Mouse (Mus musculus) CH12.LX (cell line): ENCODE measurements around the gene Tufm.
A peak's percentile ranks its signal among the peaks of the same experiment; 100 is the strongest.

Experiments used
- CTCF ChIP-seq, 2 experiments: IDR thresholded peaks in 1 of 2; conservative IDR thresholded peaks in 1 of 2; 2 replicates each; pipeline ENCODE4 v1.5.1; 2011 to 2012; ENCODE audit warnings: low read depth in 2 of 2, low read length in 2 of 2, improper control_type of control experiment in 1 of 2, inconsistent platforms in 1 of 2, mild to moderate bottlenecking in 1 of 2, moderate library complexity in 1 of 2
- MAX ChIP-seq: IDR thresholded peaks from 2 replicates; pipeline ENCODE4 v1.6.1; 2011; ENCODE audit warnings: low read length, improper control_type of control experiment
- MXI1 ChIP-seq: IDR thresholded peaks from 2 replicates; pipeline ENCODE4 v1.6.1; 2011; ENCODE audit warnings: mild to moderate bottlenecking, low read depth, low read length, improper control_type of control experiment
- POLR2A ChIP-seq: IDR thresholded peaks from 2 replicates; pipeline ENCODE4 v1.6.1; 2011; ENCODE audit warnings: low read depth, mild to moderate bottlenecking, improper control_type of control experiment, low read length
- USF2 ChIP-seq: conservative IDR thresholded peaks from 2 replicates; pipeline ENCODE4 v1.6.1; 2011; ENCODE audit warnings: low read depth, low read length, improper control_type of control experiment

DNA sequence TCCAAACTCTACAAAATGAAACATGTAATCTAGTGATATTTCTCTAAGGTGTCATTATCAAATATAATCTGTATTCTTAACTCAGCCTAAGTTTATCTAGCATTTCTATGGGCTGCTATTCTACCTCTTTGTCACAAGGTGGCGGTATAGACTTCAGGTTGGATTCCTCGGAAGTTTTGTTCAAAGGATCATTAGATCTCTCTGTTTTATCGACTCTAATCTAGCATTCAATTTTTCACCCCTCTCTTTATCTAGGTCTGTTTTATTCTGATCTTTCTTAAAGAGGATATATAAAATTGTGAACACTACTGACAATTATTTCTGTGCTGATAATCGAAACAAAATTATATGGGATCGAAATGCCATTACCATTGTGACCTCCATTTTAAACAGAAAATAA, 5.5 kb upstream of the Tufm start:
- TF ChIP-seq MAX (no peak), POLR2A (no peak), CTCF (conservative IDR thresholded peaks at IDR 0.05 in 1 of 2, IDR thresholded peaks at IDR 0.05 in 1 of 2; ENCODE audit: low read depth in 2 of 2, low read length in 2 of 2) (peak; percentile 77 to 90), MXI1 (no peak), USF2 (no peak)
